Mouse (Mus musculus): ENCODE measurements around the gene Rps26.

Rps26 gene

DNA sequence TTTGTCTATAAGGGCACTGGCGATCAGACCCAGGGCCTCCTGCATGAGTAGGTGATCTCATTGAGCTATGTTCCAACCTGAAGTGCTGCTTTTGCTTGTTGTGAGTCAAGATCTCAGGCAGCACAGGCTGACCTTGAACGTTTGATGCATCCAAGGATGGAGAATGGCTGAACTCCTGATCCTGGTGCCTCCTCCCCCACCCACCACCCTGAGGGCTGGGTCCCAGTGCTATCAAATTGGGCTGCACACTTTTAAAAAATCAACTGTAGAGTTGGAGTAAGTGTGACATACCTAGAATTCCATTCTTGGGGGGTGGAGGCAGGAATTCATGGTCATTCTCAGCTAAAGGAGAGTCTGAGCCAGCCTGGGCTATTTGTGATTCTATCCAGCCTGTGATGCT, 20.1 kb downstream of the Rps26 start:
- DNase-seq (ENCODE audit: low spot score in 2 of 2): no peak

DNA sequence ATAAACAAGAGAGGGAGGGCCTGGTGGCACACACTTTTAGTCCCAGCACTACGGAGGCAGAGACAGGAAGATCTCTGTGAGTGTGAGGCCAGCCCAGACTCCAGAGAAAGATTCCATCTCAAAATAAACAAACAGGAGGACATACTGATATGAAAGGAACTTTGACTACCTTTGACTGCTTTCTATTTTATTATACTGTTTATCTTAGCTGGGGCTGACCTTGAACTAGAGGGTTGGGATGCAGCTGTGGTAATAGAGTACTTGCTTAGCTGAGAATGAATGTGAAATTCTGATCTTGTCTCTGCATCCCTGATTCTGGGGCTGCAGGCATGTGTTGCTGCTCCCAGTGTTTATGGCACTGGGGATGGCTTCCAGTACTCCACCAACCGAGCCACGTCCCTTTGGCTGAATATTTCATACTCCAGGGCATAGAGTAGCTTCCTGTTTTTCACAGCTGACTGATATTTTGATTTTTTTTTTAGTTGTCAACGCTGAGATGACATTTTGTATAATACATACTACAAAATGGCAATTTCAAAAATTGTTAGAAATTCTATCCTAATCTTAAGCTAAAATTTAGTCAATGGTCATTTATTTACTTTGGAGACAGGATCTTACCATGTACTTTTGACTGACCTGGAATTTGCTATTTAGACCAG, 23.9 kb downstream of the Rps26 start:
- DNase-seq (ENCODE audit: low spot score in 2 of 2): no peak

DNA sequence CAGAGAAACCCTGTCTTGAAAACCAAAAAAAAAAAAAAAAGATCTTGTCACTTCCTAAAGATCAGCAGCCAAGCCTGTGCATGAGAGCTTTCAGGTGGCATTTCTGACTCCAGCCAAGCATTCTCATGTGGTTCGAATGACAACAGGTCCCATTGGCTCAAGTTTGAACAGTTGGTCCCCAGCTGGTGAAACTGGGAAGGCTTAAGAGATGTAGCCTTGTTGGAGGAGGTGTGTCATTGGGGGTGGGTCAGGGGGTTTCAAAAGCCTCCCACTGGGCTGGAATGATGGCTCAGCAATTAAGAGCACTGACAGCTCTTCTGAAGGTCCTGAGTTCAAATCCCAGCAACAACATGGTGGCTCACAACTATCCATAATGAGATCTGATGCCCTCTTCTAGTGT, 25.0 kb downstream of the Rps26 start:
- DNase-seq (ENCODE audit: low spot score in 2 of 2): no peak

DNA sequence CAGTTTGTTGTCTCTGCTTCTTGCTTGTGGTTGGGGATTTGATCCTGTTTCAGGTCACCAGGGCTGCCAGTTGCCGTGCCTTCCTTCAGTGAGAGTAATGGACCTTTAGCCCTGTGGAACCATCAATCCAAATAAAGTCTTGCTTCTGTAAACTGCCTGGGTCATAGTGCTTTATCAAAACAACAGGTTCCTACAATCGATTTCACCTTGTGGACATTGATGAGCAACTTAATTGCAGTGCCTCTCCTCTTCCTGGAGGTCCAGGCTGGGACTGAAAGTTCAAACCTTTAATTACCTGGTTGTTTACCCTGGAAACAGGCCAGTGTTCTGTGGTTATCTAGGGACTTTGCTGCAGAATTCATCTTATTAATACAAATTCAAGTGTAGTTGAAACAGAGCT, 28.1 kb downstream of the Rps26 start:
- DNase-seq (ENCODE audit: low spot score in 2 of 2): no peak

DNA sequence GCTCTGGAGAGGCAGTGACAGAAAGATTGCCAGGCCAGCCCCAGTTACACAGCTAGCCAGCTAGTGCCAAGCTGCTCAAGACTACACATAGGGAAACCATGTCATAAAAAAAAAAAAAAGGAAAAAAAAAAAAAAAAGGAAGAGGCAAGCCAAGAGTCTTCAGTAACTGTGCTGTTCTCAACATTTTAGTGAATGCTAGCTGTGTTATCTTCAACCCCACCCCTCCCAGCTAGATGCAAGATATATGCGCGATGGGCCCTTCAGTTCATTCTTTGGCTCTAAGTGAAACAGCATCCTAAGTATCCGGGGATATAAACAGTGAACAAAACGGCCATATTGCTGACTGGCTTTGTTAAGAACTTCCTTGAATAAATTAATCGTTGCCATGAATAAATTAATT, 33.8 kb downstream of the Rps26 start:
- DNase-seq (ENCODE audit: low spot score in 2 of 2): no peak

DNA sequence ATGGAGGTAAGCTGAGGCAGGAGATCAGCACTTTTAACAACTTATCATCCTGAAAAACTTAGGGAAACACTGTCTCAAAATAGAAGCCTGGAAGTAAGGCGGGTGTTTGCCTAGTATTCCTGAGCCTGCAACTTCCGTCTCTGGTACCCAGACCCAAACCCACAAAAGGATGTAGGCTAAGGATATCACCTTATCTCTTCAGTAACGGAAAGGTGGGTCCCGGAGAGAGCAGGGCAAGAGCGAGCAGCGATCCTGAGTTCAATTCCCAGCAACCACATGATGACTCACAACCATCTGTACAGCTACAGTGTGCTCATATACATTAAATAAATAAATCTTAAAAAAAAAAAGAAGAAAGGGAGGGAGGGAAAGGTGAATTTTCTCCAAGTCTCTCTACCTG, 35.1 kb downstream of the Rps26 start:
- no peak for DNase-seq (ENCODE audit: low spot score in 2 of 2)

DNA sequence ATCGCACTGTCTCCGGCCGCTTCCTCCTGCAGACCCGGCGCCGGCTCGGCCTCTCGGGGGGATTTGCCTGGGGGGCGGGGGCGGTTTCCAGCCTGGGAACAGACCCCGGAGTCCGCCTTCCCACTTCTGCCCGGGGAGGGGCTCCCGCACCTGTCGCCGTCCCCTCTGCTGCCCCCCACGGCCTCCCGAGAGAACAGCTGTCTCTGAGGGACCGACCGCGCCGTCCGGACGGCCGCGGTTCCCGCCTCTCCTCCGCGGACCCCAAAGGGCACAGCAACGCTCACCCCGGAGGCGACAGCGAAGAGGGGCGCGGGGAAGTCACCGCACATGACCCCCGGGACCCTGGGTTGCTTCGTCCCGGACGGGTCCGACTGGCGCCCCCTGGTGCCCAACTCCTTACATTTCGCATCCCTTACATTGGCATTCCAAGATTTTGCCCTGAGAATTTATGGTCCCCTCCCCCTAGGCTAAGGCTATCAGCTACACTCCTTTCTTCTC, 36.3 kb downstream of the Rps26 start:
- peak; percentile 25 to 67 for DNase-seq (ENCODE audit: low spot score in 2 of 2)

DNA sequence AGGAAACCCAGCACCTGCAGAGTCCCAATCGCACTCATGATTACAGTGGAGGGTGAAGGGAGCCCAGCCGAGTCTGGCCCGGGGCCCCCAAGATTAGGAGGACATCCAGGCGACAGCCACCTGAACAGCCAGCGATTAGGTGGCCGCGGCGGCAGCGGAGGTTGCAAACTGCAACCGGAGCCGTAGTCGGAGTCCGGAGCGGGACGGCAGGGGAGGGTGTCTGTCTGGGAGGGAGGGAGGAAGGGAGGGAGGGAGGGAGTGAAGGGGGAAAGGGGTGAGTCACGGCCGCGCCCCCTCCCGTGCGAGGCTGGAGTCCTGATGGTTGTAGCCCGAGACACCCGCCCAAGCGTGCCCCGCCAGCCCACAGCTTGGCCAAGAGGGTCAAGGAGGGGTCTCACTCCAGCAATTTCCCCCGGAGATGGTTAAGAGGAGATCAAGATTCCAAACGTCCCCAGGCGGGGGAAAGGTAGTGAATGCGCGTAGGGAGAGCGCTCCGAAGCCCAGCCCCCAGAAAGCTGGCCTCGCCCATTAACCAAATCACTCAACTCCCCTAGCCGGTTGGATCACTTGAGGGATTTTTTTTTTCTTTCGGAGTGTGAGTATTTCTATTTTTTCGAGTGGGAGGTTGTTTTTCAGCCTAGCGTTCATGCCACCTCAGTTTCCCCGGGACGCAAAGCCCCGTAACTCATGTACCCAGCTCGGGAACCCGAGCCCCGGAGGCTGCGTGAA, 36.9 kb downstream of the Rps26 start, which contains the start of gene Erbb3:
TSS of gene Erbb3 (minus strand) at position 189 of the 729 bp plus-strand sequence.
- peak; percentile 17 to 27 for DNase-seq (ENCODE audit: low spot score in 2 of 2)

DNA sequence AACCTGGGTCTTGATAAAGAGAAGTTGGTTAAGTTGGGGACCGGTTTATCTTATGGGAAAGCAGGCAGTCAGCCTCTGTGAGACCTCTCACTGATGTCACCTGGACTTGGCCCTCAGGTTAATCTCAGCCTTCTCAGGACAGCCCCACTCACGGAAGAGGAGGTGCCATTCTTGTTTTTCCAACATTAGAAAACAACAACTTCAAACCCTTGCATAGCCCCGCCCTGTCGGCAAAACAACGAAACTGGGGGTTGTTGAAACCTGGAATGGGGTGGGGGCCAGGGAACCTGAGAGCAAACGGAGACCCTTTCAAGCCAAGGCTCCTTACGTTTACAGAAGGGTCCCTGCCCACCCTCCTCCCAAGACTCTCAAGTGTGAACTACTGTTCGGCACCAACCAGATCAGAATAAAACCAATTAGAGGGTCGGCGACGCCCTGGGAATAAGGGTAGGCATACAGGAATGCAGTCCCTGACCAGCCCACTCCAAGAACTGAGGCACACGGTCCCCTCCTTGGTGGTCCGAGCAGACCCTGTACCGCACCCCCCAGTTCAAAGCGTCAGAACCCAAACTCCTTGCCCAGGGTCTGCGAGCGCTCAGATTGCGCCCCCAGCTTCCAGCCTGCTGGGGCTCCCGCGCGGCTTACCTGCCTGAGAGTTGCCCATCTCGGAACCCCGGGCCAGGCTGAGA, 37.6 kb downstream of the Rps26 start:
- no peak for DNase-seq (ENCODE audit: low spot score in 2 of 2)

DNA sequence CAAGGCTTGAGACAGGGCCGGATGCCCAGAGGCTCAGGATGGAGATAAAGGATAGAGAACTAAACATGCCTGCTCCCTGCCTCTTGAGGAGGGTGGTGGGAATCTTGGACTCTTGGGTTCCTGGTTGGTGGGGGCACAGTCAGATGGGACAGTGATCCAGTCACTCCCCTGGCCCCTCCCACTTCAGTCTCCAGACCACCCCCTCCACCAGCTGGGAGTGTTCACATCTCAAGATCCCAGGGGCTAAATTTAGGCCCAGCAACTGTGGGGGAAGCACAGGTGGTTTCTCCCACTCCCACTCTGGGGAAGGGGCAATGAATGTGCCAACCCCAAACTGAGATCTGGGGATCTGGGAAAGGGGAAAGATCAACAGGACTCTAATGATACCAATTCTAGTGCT, 38.4 kb downstream of the Rps26 start:
- DNase-seq (ENCODE audit: low spot score in 2 of 2): no peak

DNA sequence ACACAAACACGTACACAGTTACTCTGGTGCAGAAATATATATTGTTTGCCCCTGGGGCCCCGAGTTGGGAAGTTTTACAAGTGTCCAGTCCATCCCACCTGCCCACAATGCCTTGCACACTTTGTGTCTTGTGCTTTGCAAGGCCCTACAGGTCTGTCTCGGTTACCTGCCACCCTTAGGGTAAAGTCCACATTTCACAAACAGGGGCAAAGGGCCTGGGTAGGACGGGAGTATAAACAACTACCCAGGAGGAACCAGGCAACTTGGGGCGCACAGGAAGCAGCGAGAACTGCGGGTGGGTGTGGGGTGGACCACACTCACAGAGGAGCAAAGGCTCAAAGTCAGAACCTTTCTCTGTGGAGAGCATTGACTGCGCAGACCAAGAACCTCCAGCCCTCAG, 38.9 kb downstream of the Rps26 start:
- DNase-seq (ENCODE audit: low spot score in 2 of 2): peak; percentile 14 to 28

DNA sequence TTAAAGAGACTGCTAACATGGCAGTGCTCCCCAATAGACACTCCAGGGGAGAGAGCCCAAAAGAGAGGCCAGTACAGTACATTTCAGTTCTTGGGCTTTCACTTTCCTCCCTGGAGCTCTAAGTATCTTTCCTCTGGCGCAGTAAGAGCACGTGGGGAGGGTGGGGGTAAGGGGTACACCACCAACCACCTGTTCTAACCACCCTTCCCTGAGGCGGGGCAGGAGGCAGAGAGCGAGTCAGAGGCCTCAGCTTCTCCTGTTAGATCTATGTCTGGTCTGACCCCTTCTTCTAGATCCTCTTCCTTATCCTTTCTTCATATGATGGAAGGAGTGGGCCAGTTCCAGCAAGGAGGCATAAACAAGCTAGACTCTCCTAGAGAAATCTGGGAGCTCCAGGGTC, 39.4 kb downstream of the Rps26 start:
- DNase-seq (ENCODE audit: low spot score in 2 of 2): peak; percentile 55 to 61

DNA sequence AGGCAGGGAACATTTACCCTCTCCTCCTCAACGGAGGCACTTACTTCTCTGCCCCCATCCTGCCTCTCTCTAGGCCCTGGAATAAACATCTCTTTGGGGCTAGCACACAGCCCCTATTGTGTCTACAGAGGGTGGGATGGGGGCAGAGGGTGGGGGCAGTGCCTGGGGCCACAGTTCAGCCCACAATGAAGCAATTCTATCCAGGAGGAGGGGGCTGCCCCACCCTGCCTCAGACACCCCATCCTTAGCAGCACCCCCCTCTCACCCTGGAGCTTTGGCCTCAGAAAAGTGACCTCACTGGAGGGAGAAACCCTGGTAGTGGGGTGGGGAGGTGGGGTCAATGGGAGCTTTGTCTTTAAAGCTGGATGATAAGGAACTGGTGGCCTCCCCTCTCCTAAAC, 40.0 kb downstream of the Rps26 start:
- no peak for DNase-seq (ENCODE audit: low spot score in 2 of 2)

DNA sequence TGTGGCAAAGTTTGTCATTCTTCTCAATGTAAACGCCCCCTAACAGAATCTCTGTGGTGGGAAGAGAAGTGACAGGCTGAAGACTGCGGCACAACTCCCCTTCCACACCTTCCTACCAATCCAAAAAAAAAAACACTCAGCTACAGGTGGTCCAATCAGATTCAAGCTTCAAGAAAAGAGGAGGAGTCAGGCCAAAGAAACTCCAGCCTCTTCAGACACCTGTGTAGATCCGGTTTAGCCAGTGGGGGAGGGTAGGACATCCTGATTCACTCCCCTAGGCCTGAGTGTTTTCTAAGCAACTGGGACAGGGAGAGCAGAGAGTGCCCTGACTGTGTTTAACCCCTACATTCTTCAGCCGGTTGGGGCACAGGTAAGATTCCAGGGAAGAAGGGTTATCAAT, 42.2 kb downstream of the Rps26 start:
- DNase-seq (ENCODE audit: low spot score in 2 of 2): peak; percentile 33 to 35

DNA sequence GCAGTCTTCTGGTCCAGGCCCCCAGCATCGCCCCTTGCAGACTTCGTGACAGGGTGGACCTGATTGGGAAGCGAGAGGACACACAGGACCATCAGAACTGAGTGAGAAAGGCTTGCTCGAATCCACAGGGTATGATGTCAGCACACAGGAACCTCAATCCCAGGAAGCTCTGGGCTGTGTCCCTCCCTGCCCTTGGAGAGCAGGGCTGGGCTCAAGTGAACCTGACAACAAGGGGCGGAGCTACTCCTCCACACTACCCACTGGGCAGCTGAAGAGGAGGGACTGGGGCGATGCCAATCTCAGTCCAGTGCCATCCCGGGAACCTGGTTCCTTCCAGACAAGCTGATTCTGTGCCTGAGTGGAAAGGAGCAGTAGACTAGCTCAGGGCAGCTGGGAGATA, 42.9 kb downstream of the Rps26 start:
- no peak for DNase-seq (ENCODE audit: low spot score in 2 of 2)

DNA sequence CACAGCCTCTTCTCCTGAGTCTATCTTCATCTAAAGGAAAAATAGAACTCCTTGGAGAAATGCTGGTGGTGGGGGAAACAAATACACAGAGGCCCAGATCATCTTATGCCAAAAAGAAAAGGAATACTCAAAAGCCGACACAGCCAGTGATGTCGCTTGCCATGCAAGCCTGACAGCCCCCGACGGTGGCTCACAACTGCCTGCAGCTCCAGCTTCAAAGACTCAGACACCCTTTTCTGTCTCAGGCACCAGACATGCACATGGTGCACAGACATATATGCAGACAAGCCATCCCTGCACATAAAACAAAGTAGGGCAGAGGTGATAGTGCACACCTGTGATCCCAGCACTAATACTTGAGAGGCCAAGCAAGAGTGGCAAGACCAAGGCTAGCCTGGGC, 46.8 kb downstream of the Rps26 start:
- no peak for DNase-seq (ENCODE audit: low spot score in 2 of 2)

DNA sequence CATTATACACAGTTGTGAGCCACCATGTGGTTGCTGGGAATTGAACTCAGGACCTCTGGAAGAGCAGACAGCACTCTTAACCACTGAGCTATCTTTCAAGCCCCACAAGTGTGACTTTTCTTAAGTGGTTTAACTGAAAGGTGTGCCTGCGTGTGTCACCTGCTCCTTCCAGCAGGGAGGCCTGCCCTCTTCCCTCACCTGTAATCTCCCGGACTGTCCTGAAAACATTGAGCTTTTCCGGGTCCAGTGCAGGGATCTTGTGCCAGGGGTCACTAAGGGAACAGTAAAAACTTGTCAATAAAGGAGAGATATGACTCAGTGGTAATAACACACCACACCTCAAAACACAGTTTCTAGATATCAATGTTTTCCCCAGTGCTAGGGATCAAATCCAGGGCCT, 47.2 kb downstream of the Rps26 start:
- DNase-seq (ENCODE audit: low spot score in 2 of 2): no peak

DNA sequence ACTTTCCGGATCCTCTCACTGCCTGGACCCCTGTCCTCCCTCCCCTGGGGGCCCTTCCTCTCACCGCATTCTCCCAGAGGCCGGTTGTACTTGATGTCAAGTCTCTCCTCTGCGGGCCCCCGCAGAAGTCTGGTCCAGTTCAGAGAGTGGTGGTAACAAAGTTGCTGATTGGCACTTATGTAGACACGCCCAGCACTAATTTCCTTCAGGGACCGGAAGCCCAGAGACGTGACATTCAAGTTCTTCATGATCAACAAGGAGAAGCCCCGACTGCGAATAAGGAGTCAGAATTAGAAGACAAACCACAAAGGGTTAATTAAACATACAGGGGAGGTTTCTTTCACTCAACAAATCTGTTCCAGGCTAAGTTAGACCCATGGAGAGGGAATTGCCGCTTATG, 48.2 kb downstream of the Rps26 start:
- DNase-seq (ENCODE audit: low spot score in 2 of 2): no peak

DNA sequence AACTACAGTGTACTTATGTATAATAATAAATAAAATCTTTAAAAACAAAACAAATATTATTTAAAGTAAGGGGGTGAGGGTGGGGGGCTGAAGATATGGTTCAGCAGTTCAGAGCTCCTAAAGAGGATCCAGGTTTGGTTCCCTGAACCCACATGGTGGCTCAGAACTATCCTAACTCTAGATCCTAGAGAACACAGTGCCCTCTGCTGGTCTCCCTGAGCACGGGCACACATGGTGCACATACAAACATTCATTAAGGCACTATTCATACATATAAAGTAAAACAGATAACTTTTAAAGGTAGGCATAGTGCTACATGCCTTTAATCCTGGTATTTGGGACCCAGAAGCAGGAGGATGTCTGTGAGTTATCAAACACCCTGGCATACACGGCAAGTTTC, 51.5 kb downstream of the Rps26 start:
- no peak for DNase-seq (ENCODE audit: low spot score in 2 of 2)
